Mouse (Mus musculus) forebrain, embryonic 15.5 days (tissue): Measurements from ENCODE around the gene Pgam2. TPM values are rescaled to one million over a fixed set of nuclear protein-coding genes. Genes with fewer than 3 reads are reported as not detected.

ENCODE experiments used
- polyA plus RNA-seq: library from polyadenylated mRNA; unstranded; fragments of >200 nt; fragmentation: Nextera tagmentation; extraction: Ambion mirVana; gene quantifications from 2 replicates; pipeline ENCODE4 v1.2.1, GENCODE M21; 2015

Pgam2 gene
- polyA plus RNA-seq, 1 experiment from 2014 or later = 1.9 TPM

Other genes starting within 250 kb of the Pgam2 start
- gene Ankrd36, start 234.0 kb downstream of the Pgam2 start, polyA plus RNA-seq = not detected in 2 replicates
- gene Mrps24, start 88.1 kb downstream of the Pgam2 start, polyA plus RNA-seq = 177 and 180 TPM in 2 replicates
- 31.6 and 32.4 TPM in 2 replicates for gene Urgcp, start 41.4 kb downstream of the Pgam2 start, polyA plus RNA-seq
- gene Dbnl, start 15.2 kb downstream of the Pgam2 start, polyA plus RNA-seq = 138 and 140 TPM in 2 replicates
- gene Polm, start 34.3 kb upstream of the Pgam2 start, polyA plus RNA-seq = 7.0 TPM in 2 replicates
- 10.0 and 10.4 TPM in 2 replicates for gene Aebp1, start 58.2 kb upstream of the Pgam2 start, polyA plus RNA-seq
- 72.6 and 76.4 TPM in 2 replicates for gene Pold2, start 74.6 kb upstream of the Pgam2 start, polyA plus RNA-seq
- 0.32 and 1.6 TPM in 2 replicates for gene Myl7, start 95.0 kb upstream of the Pgam2 start, polyA plus RNA-seq
- gene Gck, start 146.3 kb upstream of the Pgam2 start, polyA plus RNA-seq = 6.8 and 7.7 TPM in 2 replicates
- gene Ykt6, start 152.0 kb upstream of the Pgam2 start, polyA plus RNA-seq = 86.0 and 95.9 TPM in 2 replicates